Mouse (Mus musculus) limb, embryonic 13.5 days (tissue): ENCODE results near the gene Fli1. TPM values are rescaled to one million over a fixed set of nuclear protein-coding genes. Genes with fewer than 3 reads are reported as not detected.

Source experiments
- ATAC-seq: fragments of 200-750 bp; cut with Nextera tagmentation; 2 replicates; pipeline ENCODE4 v1.8.0; 2017; ENCODE audit warnings: low read depth, moderate number of reproducible peaks, moderate TSS enrichment; ENCODE audit not compliant: low FRiP score
- H3K27ac ChIP-seq: fragments of 300-500 bp; sonication (generic); 2 replicates; pipeline ENCODE4 v1.5.1; 2015; ENCODE audit warnings: inconsistent platforms, mild to moderate bottlenecking, moderate library complexity
- H3K27me3 ChIP-seq: fragments of 300-500 bp; sonication (generic); 2 replicates; pipeline ENCODE4 v1.6.1; 2015; ENCODE audit warnings: mild to moderate bottlenecking, inconsistent platforms
- H3K36me3 ChIP-seq: fragments of 300-500 bp; sonication (generic); 2 replicates; pipeline ENCODE4 v1.6.1; 2015; ENCODE audit warnings: inconsistent platforms, mild to moderate bottlenecking, moderate library complexity
- H3K4me1 ChIP-seq: fragments of 300-500 bp; sonication (generic); 2 replicates; pipeline ENCODE4 v1.6.1; 2015; ENCODE audit warnings: inconsistent platforms
- H3K4me2 ChIP-seq: fragments of 300-500 bp; sonication (generic); replicated peaks from 2 replicates; pipeline ENCODE4 v1.6.1; 2015; ENCODE audit warnings: inconsistent platforms, mild to moderate bottlenecking, moderate library complexity
- H3K4me3 ChIP-seq: fragments of 300-500 bp; sonication (generic); 2 replicates; pipeline ENCODE4 v1.5.1; 2015; ENCODE audit warnings: moderate library complexity, mild to moderate bottlenecking, inconsistent platforms
- H3K9ac ChIP-seq: fragments of 300-500 bp; sonication (generic); 2 replicates; pipeline ENCODE4 v1.6.1; 2015; ENCODE audit warnings: mild to moderate bottlenecking, inconsistent platforms
- H3K9me3 ChIP-seq: fragments of 300-500 bp; sonication (generic); 2 replicates; pipeline ENCODE4 v1.6.1; 2016; ENCODE audit warnings: inconsistent platforms
- WGBS: fragments of 180-500 bp; shearing (Covaris S2); methylation state at CpG from one replicate; pipeline ENCODE4 v1.1.7; 2015; 5-methylcytosine and 5-hydroxymethylcytosine counted together
- polyA plus RNA-seq: library from polyadenylated mRNA; unstranded; fragments of >200 nt; fragmentation: Nextera tagmentation; extraction: Ambion mirVana; gene quantifications from 2 replicates; pipeline ENCODE4 v1.2.1, GENCODE M21; 2015

Fli1 gene
- polyA plus RNA-seq, 1 experiment from 2014 or later: 34.3 TPM

GRCm38 (mm10) chr9:32474621-32475390 is 67.9 kb downstream of the Fli1 start:
- no peaks in the 10 kb centered on the region for H3K27me3 ChIP-seq

GRCm38 (mm10) chr9:32472346-32472745 is 70.3 kb downstream of the Fli1 start:
- Histone ChIP-seq H3K27ac (no peak overlapping the region), H3K9ac (no peak overlapping the region), H3K4me1 (peaks cover 39% of the 10 kb centered on the region), H3K4me3 (no peak overlapping the region), H3K9me3 (no peaks in the 10 kb centered on the region), H3K27me3 (no peaks in the 10 kb centered on the region), H3K36me3 (peaks cover 56% of the 10 kb centered on the region), H3K4me2 (no peak overlapping the region)
- no peak for ATAC-seq
- 91% methylated on average over 3 of the region's 3 CpGs for WGBS

More at GRCm38 (mm10) chr9:32474621-32475390, 67.9 kb downstream of the Fli1 start:
- H3K9ac ChIP-seq: no peak overlapping the region
- no peak overlapping the region for H3K4me2 ChIP-seq
- peaks cover 56% of the 10 kb centered on the region for H3K36me3 ChIP-seq
- no peak for ATAC-seq
- H3K9me3 ChIP-seq: no peaks in the 10 kb centered on the region
- WGBS: 79% methylated on average over 10 of the region's 10 CpGs
- peaks cover 26% of the 10 kb centered on the region for H3K4me1 ChIP-seq
- H3K4me3 ChIP-seq: no peak overlapping the region
- H3K27ac ChIP-seq: no peak overlapping the region

GRCm38 (mm10) chr9:32469123-32469751 is 73.4 kb downstream of the Fli1 start:
- Histone ChIP-seq H3K9ac (no peak overlapping the region), H3K27ac (no peak overlapping the region; the same call in 1 of the 2 replicates), H3K4me3 (no peak overlapping the region), H3K4me1 (peaks cover 51% of the 10 kb centered on the region), H3K4me2 (no peak overlapping the region), H3K9me3 (no peaks in the 10 kb centered on the region), H3K27me3 (peaks cover 4% of the 10 kb centered on the region; the same call in 1 of the 2 replicates), H3K36me3 (peaks cover 48% of the 10 kb centered on the region)
- no peak for ATAC-seq
- 54% methylated on average over 8 of the region's 8 CpGs for WGBS

- Histone ChIP-seq H3K4me3 (no peak overlapping the region), H3K4me2 (no peak overlapping the region), H3K9me3 (no peaks in the 10 kb centered on the region), H3K4me1 (peaks cover 58% of the 10 kb centered on the region), H3K9ac (no peak overlapping the region), H3K27ac (peak overlapping the region; percentile 15; the same call in 1 of the 2 replicates), H3K36me3 (peaks cover 43% of the 10 kb centered on the region), H3K27me3 (peaks cover 4% of the 10 kb centered on the region; the same call in 1 of the 2 replicates)
- no peak for ATAC-seq
- WGBS: 37% methylated on average over 1 of the region's 1 CpGs
Measured at GRCm38 (mm10) chr9:32468313-32468712, 74.3 kb downstream of the Fli1 start.

- peaks cover 35% of the 10 kb centered on the region for H3K36me3 ChIP-seq
- peak overlapping the region; percentile 76; the same call in 1 of the 2 replicates for H3K27ac ChIP-seq
- H3K9me3 ChIP-seq: no peaks in the 10 kb centered on the region
- WGBS: 48% methylated on average over 8 of the region's 8 CpGs
- peak; percentile 66 for ATAC-seq
- H3K4me3 ChIP-seq: no peak overlapping the region
- H3K9ac ChIP-seq: no peak overlapping the region
- no peak overlapping the region for H3K4me2 ChIP-seq
- H3K4me1 ChIP-seq: peaks cover 58% of the 10 kb centered on the region
- peaks cover 4% of the 10 kb centered on the region; the same call in 1 of the 2 replicates for H3K27me3 ChIP-seq
Measured at GRCm38 (mm10) chr9:32467443-32467842, 75.2 kb downstream of the Fli1 start.

GRCm38 (mm10) chr9:32466861-32467260 is 75.8 kb downstream of the Fli1 start:
- Histone ChIP-seq H3K36me3 (peaks cover 30% of the 10 kb centered on the region), H3K27me3 (peaks cover 4% of the 10 kb centered on the region; the same call in 1 of the 2 replicates), H3K4me1 (peaks cover 56% of the 10 kb centered on the region), H3K9me3 (no peaks in the 10 kb centered on the region), H3K4me3 (no peak overlapping the region), H3K4me2 (no peak overlapping the region), H3K9ac (no peak overlapping the region), H3K27ac (peak overlapping the region; percentile 77)
- WGBS: 57% methylated on average over 8 of the region's 8 CpGs
- 0 out of 2 replicates have a peak, but pooled peaks have one; percentile 16 for ATAC-seq

- 74% methylated on average over 3 of the region's 3 CpGs for WGBS
- no peak for ATAC-seq
- H3K4me1 ChIP-seq: peaks cover 24% of the 10 kb centered on the region
- H3K36me3 ChIP-seq: peaks cover 57% of the 10 kb centered on the region
- H3K27me3 ChIP-seq: no peaks in the 10 kb centered on the region
- no peak overlapping the region for H3K9ac ChIP-seq
- no peaks in the 10 kb centered on the region for H3K9me3 ChIP-seq
- H3K27ac ChIP-seq: no peak overlapping the region
- H3K4me2 ChIP-seq: no peak overlapping the region
- no peak overlapping the region for H3K4me3 ChIP-seq
Measured at GRCm38 (mm10) chr9:32456707-32457106, 86.0 kb downstream of the Fli1 start.

GRCm38 (mm10) chr9:32450161-32450560 is 92.5 kb downstream of the Fli1 start:
- Histone ChIP-seq H3K36me3 (peaks cover 48% of the 10 kb centered on the region), H3K4me3 (no peak overlapping the region), H3K27me3 (no peaks in the 10 kb centered on the region), H3K4me2 (no peak overlapping the region), H3K27ac (no peak overlapping the region), H3K9me3 (no peaks in the 10 kb centered on the region), H3K4me1 (peaks cover 14% of the 10 kb centered on the region), H3K9ac (no peak overlapping the region)
- no peak for ATAC-seq
- 30% methylated on average over 7 of the region's 7 CpGs for WGBS

GRCm38 (mm10) chr9:32448766-32449165 is 93.9 kb downstream of the Fli1 start:
- Histone ChIP-seq H3K9me3 (no peaks in the 10 kb centered on the region), H3K27ac (no peak overlapping the region), H3K4me3 (no peak overlapping the region), H3K4me1 (peaks cover 25% of the 10 kb centered on the region), H3K36me3 (peaks cover 45% of the 10 kb centered on the region), H3K9ac (no peak overlapping the region), H3K4me2 (no peak overlapping the region), H3K27me3 (no peaks in the 10 kb centered on the region)
- WGBS: 77% methylated on average over 5 of the region's 5 CpGs
- no peak for ATAC-seq

GRCm38 (mm10) chr9:32445789-32446188 is 96.9 kb downstream of the Fli1 start:
- Histone ChIP-seq H3K27ac (no peak overlapping the region), H3K4me3 (no peak overlapping the region), H3K4me1 (peaks cover 24% of the 10 kb centered on the region), H3K9me3 (no peaks in the 10 kb centered on the region), H3K27me3 (no peaks in the 10 kb centered on the region), H3K36me3 (peaks cover 46% of the 10 kb centered on the region), H3K9ac (no peak overlapping the region), H3K4me2 (no peak overlapping the region)
- WGBS: 57% methylated on average over 3 of the region's 3 CpGs
- no peak for ATAC-seq

GRCm38 (mm10) chr9:32444453-32445201 is 98.0 kb downstream of the Fli1 start:
- Histone ChIP-seq H3K27me3 (no peaks in the 10 kb centered on the region), H3K27ac (peak overlapping the region; percentile 56), H3K9ac (no peak overlapping the region), H3K9me3 (no peaks in the 10 kb centered on the region), H3K36me3 (peaks cover 44% of the 10 kb centered on the region), H3K4me2 (no peak overlapping the region), H3K4me1 (peaks cover 24% of the 10 kb centered on the region), H3K4me3 (no peak overlapping the region)
- 56% methylated on average over 6 of the region's 6 CpGs for WGBS
- ATAC-seq: no peak; the same call in 1 of the 2 replicates

GRCm38 (mm10) chr9:32443817-32444216 is 98.8 kb downstream of the Fli1 start:
- 25% methylated on average over 6 of the region's 6 CpGs for WGBS
- Histone ChIP-seq H3K9ac (no peak overlapping the region), H3K4me1 (peaks cover 24% of the 10 kb centered on the region), H3K27ac (peak overlapping the region; percentile 88), H3K36me3 (peaks cover 36% of the 10 kb centered on the region), H3K9me3 (no peaks in the 10 kb centered on the region), H3K4me3 (no peak overlapping the region), H3K27me3 (no peaks in the 10 kb centered on the region), H3K4me2 (no peak overlapping the region)
- ATAC-seq: peak; percentile 82
